Mouse (Mus musculus): Measurements from ENCODE around the gene Srsf12. TPM values are rescaled to one million over a fixed set of nuclear protein-coding genes. Genes with fewer than 3 reads are reported as not detected.

Srsf12 gene
- total RNA-seq (2017), result 0.68 TPM in 1 of 2 replicates, not detected in the other

DNA sequence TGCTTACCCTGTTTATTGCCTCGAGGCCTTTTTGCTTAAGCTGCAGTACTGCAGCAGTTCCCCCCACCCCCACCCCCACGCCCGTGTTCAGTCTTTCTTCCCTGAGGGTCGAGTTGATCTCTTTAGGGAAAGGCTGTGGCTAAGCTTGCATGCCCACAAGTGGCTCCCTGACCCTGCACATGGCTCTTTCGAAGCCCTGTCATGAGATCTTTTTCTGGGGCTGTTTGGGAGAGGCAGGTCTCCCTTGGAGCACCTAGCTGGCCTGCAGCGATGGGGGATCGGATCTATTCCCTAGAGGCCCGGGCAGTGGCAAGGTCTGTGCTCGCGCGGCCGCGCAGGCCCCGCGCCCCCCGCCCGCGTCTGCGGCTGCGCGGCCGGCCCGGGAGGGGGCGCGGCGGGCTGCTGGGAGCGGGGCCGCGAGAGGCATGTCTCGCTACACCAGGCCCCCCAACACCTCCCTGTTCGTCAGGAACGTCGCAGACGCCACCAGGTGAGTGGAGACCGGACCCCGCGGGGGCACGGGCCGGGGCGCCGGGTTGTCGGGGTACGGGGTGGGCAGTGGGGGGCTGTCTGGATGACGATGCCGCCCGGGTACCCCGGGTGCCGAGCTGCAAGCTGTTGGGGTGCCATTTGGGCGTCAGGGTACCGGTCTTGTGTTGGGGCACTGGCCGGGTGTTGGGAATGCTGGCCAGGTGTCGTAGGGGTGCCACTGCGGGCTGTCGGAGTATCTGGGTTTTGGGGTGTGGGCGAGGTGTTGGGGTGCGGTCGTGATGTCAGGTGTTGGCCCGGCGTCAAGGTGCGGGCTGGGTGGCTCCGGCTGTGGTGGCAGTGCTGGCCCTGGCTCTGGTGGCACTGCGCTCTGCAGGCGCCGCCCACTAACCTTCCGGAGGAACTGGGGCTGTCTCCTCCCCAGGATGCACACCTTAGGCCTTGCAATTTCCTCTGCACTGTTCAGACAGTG is at the start of gene Srsf12:
Gene Srsf12 (plus strand): TSS at position 111 of the 961 bp plus-strand sequence.
- peak; percentile 75 for ATAC-seq (replicated peaks; ENCODE audit: low read depth, poor library complexity, severe bottlenecking)

DNA sequence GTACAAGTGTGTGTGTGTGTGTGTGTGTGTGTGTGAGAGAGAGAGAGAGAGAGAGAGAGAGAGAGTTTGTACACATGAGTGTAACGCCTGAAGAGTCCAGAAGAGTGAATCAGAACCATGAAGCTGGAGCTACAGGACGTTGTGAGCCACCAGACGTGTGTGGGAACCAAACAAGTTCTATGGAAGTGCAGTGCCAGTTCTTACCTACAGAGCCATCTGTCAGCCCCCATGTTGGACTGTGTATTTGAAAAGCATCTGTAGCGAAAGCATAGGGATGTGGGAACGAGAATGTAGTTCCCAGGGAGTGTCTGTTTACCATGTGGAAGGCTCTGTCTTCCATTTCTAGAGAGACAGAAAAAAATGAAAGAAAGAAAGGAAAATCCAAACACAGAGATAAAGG is 25.3 kb upstream of the Srsf12 start:
- ATAC-seq (replicated peaks; ENCODE audit: low read depth, poor library complexity, severe bottlenecking), result no peak

DNA sequence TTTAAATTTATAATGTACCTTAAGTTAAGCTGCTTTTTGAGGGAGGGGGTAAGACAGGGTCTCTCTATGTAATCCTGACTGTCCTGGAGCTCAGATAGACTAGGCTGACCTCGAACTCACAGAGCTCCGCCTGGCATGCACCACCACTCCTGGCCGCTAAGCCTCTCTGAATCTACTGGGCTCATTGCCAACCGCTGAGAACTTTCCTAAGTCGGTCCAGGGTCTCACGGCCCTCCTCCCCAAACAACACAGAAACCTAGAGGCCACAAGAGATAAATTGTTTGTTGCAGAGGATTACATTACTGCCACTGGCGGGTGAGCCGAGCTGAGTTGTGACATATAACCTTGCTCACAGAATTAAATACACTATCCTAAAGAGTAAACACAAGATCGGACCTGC is 20.6 kb upstream of the Srsf12 start:
- ATAC-seq (replicated peaks; ENCODE audit: low read depth, poor library complexity, severe bottlenecking), result peak; percentile 45

DNA sequence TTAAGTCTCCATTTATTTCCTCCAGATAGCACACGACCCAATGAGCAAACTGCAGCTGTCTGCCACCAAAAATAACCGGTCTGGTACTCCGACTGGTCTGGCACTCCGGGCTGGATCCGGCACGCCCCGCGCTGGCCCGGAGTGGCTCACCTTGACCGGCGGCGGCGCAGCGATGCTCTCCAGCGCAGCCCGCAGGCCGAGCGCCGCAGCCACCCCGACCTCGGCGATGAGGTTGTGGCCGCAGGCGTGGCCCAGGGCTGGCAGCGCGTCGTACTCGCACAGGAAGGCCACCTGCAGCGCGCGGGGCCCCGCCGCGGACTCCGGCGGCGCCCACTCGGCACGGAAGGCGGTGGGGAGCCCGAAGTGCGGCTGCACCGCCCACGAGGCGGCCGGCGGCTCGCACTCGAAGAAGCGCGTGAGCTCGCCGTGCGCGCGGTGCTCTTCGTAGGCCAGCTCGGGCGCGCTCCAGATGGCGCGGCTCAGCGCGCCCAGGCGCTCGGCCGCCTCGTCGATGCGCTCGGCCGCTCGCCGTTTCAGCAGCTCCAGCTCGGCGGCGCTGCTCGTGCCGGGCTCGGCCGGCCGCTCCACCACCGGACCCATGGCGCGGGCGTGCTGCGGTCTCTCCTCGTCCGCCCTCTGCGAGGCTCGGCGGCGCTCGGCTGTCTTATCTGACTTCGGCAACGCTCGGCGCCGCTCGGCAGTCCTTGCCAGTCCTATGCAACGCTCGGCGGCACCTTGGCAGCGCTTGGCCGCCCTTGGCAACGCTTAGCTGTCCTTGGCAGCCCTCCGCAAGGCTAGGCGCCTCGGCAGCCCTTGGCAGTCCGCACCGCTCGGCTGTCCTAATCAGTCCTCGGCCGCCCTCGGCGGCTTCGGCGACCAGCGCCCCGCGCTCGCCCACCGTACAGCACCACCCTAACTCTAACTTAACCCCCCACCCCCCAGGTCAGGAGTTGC is 19.7 kb upstream of the Srsf12 start:
- ATAC-seq (replicated peaks; ENCODE audit: low read depth, poor library complexity, severe bottlenecking), result peak; percentile 95

DNA sequence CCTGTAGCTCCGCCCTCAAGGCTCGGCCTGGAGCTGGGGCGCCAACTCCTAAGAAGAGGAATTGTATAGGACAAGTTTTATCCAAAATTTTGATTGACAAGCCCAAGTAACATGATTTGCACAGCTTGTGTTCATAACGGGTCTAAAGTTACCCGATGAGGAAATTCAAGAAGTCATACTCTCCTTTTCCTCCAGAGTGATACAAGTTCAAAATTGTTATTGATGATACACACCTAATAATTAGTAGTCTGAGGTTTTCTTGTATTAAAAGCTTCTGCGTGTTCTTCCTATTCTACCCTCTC is 19.1 kb upstream of the Srsf12 start, which contains the start of gene Pm20d2:
Gene Pm20d2 (minus strand): TSS at position 3 of the 302 bp plus-strand sequence.
- ATAC-seq (replicated peaks; ENCODE audit: low read depth, poor library complexity, severe bottlenecking), result no peak

DNA sequence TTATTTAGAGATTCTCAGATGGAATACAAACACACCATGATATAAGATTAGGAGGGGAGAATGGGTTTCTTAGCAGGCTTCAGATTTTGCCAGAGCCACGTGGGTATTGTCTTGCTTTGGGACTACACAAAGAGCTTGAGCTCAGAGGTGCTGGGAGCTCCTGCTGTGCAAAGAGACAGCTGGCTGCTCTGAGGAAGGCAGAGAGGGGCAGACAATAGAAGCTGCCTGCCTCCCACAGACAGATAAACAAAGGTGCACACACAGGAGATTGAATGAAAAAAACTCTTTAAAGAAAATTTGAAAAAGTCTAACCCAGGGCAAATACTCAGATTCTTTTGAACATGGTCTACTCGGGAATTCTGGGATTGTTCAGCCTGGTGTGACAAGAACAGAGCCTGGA is 10.7 kb upstream of the Srsf12 start:
- no peak for ATAC-seq (replicated peaks; ENCODE audit: low read depth, poor library complexity, severe bottlenecking)

DNA sequence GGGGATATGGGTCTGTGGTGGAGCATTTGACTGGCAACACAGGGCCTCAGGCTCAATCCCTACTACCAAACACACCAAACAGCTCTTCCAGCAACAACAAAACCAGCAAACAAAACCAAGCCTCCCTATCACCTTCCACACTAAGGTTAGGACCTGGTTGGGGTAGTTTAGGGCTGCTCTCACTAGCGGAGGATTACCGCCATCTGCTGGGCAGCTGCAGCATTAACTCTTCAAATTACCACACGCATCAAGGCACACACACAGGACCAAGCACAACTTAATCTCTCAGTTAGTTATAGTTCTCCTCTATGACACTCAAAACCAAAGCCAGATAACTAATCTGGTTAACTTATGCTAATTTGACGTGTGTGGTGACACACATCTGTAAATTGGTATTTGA is 4.1 kb upstream of the Srsf12 start:
- ATAC-seq (replicated peaks; ENCODE audit: low read depth, poor library complexity, severe bottlenecking), result peak; percentile 87

DNA sequence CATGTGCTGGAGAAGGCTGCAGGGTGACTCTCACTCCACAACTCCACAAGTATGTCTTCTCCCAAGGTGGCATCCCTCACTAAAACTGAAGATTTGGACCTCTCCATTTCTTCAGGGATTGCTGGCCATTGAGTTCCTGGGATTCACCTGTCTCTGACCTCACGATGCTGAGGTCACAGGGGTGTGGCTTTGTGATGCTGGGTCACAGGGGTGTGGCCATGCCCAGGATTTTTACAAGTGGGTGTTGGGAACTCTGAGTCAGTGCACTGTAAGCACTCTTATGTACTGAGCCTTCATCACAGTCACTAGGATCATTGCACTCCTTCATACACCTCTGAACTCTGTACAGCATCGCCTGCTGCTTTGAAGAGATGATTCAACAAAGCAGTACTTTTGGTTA is 1.2 kb upstream of the Srsf12 start:
- ATAC-seq (replicated peaks; ENCODE audit: low read depth, poor library complexity, severe bottlenecking), result no peak

DNA sequence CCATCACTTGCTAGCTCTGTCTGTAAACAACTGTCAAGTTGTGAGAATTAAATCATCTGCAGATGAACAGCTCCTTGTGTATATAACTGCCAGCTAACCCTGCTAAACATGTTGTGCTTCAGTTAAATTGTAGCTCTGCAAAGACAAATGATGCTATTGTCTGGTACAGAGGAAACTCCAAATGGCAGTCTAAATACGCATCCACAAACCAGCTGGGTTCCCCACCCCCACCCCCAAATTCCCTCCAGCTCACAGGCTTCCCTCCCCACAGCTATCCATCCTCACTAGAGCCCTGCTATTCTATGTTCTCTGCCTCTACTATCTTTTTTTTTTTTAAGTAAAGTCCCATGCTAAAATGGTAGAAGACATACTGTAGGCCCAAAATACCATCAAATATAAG is 13.1 kb downstream of the Srsf12 start:
- ATAC-seq (replicated peaks; ENCODE audit: low read depth, poor library complexity, severe bottlenecking), result no peak

DNA sequence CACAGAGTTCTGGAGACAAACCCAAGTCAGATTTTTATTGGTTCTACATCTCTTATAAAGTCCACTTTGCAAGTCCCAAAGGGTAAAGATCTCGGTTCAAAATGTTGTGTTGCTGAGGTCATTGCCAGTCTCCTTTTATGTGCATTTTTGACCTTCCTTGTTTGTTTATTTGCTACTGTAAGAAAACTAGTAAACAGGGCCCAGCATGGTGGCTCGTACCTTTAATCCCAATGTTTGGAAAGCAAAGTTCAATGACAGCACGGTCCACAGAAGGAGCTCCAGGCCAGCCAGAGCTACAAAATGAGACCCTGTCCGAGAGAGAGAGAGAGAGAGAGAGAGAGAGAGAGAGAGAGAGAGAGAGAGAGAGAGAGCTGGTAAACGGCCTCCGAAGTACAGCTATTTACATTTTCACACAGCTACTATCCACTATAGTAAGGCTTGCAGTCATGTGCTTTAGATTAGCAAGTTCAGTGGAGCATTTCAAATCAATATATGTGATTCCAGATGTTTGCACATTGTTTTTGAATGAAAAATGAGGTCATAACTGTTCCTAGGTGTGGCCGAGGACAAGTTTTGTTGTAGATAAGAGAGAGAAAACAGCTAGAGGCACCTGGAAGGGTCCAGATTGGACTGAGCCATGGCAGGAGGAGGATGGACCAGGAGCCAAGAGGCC is 15.3 kb downstream of the Srsf12 start:
- no peak for ATAC-seq (replicated peaks; ENCODE audit: low read depth, poor library complexity, severe bottlenecking)

DNA sequence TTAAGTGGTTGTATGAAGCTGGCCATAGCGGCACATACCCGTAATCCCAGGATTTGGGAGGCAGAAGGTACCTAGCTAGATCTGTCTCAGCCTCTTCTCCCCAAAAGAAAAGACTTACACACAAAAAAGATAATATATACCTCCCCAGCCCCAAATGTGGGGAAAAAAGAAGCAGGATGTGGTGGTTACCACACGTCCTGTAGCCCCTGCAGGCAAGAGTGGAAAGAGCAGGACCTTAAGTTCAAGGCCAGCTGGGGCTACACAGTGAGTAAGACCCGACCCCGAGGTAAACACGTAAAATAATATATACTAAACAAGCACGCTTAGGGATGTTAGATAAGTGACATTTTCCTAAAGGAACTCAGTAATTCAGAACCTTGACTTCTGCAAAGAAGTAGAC is 18.4 kb downstream of the Srsf12 start:
- ATAC-seq (replicated peaks; ENCODE audit: low read depth, poor library complexity, severe bottlenecking), result peak; percentile 52; the same call in 1 of the 2 replicates

DNA sequence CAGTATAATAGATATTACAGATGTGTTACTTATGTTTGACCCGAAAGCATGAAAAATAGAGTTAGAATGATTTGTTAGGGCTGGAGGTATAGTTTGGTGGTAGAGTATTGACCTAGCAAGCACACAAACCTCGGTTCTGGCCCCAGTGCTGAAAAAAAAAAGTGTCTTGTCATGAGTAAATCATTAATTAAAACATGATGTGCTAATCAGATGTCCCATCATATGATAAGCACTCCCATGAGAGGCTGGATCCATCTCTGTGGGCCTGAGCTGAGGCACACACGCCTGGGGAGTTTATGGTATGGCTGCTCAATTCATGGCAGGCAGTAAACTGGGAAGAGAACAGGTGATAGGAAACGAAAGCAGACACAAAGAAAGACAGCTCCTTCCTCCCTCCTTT is 20.8 kb downstream of the Srsf12 start:
- no peak for ATAC-seq (replicated peaks; ENCODE audit: low read depth, poor library complexity, severe bottlenecking)

DNA sequence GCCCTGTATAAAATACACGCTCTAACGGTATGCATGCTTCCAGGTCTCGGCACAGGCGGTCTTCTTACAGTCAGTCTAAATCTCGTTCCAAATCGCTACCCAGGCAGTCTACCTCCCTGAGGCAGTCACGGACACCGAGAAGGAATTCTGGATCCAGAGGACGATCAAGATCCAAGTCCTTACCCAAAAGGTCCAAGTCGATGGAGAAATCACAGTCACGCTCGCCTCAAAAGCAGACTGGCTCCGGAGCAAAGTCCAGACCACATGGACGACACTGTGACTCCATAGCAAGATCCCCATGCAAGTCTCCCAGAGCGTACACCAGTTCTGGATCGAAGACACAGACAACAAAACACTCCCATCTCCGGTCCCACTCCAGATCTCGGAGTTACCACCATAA is 22.1 kb downstream of the Srsf12 start:
- no peak for ATAC-seq (replicated peaks; ENCODE audit: low read depth, poor library complexity, severe bottlenecking)

DNA sequence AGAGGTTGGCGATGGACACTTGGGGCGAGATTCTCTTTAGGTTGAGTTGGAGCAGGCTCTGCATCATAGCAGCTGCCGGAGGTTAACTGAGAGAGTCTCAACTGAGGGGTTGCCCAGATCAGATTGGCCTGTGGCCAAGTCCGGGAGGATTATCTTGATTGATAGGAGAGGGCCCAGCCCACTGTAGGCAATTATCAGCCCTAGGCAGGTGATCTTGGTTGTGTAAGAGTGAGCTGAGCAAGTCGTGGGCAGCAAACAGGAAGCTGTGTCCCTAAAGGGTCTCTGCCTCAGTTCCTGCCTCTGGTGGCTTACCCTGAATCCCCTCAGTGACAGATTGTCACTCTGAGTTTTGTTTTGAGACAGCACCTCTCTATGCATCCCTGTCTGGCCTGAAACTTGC is 33.7 kb downstream of the Srsf12 start:
- ATAC-seq (replicated peaks; ENCODE audit: low read depth, poor library complexity, severe bottlenecking), result peak; percentile 11

DNA sequence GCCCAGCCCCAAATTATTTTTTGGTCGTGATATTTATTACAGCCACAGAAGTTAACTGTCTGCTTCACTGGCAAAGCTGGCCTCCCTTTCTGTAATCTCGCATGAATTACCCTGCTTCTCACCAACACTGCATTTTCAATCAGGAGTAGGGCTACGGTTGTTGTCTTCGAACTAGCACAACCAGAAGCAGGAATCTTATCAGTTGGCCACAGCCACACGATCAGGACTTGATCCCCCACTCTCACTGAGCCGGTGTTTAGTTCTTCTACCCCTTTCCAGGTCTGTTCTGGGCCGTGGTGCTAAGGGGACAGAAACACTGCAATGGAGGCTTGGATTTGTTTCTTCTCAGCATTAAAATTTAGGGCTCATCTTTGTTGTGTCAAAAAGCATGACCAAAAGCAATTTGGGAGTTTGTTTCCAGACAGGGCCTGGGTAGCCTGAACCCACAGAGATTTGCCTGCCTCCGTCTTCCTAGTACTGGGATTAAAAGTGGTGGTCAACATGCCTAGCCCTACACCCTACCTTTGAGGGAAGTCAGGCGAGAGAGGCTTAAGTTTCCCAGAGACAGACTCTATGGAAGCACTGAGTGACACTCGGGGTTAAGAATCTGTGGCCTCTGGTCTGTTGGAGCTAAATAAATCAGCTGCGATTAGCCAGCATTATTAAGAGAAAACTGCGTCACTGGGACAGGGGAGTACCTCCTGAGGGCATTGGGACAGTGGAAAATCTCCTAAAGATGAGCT is 34.4 kb downstream of the Srsf12 start:
- ATAC-seq (replicated peaks; ENCODE audit: low read depth, poor library complexity, severe bottlenecking), result no peak

DNA sequence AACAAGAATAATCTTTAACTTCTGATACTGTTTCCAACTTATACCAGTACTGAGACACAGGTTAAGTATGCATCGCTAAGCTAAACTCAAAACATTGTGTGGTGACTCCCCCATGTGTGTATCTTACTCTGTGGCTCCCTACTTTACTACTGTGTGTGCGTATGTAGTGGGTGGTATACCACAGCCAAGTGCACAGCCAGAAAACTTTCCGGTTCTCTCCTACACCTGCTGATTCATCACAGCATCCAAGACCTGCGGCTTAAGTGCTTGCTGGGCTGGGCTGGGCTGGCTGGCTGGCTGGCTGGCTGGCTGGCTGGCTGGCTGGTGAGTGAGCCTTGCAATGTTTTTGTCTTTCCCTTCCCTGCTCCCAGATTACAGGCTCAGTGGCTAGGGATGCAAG is 35.1 kb downstream of the Srsf12 start:
- ATAC-seq (replicated peaks; ENCODE audit: low read depth, poor library complexity, severe bottlenecking), result no peak

DNA sequence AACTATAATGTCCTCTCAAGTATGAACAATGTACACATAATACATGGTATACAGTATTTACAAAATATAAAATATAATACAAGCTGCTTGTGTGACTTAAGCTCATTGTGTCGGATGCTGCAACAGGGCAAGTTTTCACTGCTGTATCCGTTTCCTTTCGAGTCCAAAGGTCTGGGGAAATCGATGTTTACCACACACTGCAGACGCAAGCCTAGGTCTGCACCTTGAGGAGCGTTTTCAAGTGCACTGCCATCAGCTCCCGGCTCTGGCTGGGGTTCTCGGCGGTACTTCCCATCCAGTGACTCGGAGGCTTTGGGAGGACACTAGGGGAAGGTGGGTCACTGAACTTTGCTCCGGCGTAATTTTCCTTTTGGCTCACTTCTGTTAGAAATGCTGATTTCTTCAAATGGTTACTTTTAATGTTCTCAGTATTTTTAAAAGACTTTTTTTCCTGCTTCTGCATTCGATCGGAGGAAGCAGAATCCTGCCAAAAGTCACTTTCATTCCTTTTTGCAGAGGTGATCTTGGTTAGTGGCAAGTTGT is 37.1 kb downstream of the Srsf12 start:
- no peak for ATAC-seq (replicated peaks; ENCODE audit: low read depth, poor library complexity, severe bottlenecking)

DNA sequence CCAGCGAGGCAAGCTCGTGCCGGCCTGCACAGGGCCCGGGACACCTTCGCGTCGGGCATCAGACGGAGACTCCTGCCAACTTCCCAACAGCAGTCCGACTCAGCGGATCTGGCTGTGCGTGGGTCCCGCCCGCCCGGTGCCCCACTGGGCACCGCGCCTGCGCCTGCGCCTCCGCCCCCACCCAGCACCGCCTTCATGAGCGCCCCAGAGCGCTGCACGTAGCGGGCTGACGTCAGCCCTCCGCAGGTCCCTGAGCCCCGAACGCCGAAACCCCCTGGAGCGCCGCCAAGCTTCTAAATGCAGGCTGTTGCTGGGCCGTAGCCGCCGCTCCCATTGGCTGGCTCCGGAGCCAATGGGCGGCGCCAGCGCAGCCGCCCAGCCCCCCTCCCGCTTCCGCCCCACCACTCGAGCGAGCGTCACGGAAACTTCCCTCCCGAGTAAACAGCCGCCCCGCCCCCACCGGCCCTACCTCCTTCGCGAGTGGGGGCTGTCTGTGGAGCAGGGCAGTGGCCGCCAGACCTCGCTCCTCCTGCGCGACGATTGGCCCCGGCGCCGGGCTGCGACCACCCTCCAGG is 38.8 kb downstream of the Srsf12 start:
- peak; percentile 55 for ATAC-seq (replicated peaks; ENCODE audit: low read depth, poor library complexity, severe bottlenecking)

All from common myeloid progenitor, adult 5-6 weeks (primary cell).